Mouse (Mus musculus) testis, postnatal 10 days (tissue): ENCODE measurements at regions not wholly inside any gene's neighbourhood (a gene's known extent, or its start where the extent isn't known, plus 50 kb on each side); places are given as distances from the start of the nearest gene placed in this dataset.
A peak's percentile ranks its signal among the peaks of the same experiment; 100 is the strongest.

Source experiments
- DNase-seq: peaks from one replicate; pipeline ENCODE4 v3.0.0; 2021; ENCODE audit warnings: low spot score

DNA sequence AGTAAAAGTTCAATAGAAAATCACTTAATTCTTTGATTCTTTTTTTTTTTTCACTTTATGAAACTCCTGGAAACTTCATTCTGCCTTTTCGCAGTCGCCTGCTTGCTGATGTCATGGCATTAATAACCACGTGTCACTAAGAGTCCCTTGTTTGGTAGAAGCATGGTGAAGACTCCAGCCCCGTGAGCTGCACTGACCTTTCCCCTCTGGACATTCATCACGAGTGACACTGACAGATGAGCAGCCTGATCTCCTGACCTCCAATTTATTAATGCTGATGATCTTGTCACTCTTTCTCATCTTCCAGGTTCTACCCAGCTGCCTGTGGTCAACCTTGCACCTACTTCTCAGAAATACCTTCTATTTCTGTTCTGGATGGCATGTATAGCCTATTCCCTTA is 867.1 kb upstream of the Slit2 start:
- no peak for DNase-seq

DNA sequence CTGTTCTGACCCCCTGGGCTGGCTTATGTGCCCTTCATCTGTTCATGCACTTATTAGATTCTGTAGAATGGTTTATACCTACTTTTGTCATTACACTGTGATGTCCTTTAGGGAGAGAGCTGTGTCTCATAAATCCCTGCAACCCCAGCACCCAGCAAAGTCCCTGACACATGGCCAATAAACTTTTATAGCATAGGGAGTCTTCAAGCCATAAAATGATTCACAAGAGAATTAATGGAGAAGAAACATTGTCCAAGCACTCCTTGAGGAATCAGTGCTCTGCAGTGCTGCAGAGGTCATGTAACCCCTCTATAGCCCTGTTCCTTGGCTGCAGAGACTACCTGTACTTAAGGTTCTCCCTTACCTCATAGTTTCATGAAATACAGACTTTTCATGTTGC is 887.2 kb upstream of the Slit2 start:
- DNase-seq: no peak

DNA sequence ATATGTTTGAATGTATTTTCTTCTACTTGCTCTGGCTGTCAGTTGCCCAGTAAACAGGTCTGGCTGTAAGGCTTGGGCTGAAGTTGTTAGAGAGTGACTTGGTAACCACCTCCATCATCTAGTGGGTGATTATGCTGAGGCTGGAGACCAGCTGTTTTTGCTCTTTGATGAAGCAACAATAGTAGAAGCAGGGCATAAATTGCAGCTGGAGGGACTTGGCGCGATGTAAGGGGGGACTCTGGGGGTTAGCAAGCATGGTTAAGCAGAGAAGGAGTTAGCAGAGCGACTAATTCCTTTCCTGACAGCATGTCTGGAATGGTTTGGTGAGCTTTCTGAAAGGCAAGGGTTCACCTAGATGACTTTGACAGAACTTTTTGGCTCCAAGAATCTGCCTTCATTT is 930.0 kb upstream of the Slit2 start:
- DNase-seq: no peak

DNA sequence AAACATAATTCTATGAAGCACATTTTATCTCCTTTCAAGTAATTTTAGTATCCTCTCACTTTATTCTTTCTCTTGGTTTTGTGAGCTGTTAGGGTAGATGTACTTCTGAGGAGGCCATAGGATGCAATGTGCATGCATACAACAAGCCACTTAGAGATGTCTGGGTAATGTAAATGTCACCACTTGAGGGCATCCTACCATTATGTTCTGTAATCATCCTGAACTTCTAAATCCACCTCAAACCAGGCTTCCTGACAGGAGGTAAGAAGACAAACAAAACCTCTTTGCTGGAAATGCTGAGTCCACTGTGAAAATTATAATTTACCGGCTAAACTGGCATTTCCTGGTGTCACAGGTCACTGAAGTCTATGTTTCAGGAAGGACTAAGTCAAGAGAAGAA is 946.2 kb upstream of the Slit2 start:
- DNase-seq: no peak

DNA sequence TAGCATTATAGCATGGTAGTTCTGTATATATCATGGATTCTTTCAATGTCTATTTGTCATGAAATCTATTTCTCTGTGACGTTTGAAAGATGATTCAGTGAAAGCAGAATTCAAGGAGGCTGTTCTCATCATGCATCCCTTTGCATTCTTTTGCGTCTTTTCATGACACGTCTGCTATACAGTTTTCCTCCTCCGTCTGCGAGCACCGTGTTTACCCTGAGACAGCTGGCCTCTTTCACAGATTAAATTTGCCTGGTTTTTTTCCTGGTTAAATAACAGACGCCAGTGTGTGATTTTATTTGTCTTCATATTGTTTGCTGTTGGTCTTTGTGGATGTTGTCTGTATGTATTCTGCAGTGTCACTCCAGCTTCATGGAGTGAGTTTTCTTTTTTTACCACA is 948.9 kb upstream of the Slit2 start:
- DNase-seq: no peak

DNA sequence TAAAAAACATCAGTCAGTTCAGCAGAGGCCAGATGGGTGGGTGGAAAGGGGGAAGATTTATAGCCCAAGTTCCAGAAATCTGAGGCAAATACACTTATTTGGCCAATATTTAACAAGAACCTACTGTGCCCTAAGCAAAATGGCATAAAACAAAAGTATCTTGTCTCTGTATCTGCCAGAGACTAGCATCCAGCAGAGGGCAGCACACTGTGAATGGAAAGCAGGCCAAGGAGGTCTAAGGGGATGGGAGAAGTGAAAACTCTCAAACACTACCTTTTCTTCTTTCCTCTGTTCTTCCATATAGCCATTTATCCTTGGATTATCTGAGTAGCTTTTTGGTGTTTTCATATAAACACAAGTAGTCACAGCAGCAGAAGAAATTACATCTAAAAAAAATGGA is 968.6 kb upstream of the Slit2 start:
- DNase-seq: peak; percentile 77

DNA sequence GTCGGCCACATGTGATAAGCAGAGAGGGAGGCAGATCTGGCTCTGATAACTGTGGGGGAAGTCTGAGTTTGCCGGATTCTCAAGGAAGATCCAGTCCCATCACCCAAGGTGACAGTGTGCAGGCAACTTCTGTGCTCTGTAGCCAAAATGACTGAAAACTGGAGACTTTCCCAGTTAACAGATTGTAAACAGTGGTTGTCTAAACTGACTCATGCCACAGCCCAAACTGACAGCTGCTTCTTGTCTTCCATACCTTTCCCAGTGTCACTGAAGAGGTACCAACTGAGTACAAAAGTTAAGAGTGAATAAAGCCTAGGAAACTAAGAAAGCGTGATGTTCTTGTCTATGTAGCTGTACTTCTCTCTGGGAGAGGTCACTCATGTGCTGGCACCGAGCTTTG is 990.4 kb upstream of the Slit2 start:
- DNase-seq: no peak

DNA sequence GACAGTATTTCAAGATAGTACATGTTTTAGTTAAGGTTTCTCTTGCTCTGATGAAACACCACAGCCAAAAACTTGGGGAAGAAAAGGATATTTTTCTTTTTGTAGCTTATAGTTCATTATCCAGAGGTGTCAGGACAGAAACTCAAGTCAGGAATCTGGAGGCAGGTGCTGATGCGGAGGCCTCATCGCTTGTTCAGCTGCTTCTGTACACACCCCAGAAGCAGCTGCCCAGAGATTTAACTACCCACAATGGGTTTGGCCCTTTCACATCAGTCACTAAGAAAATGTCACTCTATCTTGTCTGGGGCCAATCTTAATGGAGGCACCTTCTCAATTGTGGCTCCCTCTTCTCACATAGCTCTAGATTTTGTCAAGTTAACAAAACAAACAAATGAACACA is 996.4 kb upstream of the Slit2 start:
- no peak for DNase-seq

DNA sequence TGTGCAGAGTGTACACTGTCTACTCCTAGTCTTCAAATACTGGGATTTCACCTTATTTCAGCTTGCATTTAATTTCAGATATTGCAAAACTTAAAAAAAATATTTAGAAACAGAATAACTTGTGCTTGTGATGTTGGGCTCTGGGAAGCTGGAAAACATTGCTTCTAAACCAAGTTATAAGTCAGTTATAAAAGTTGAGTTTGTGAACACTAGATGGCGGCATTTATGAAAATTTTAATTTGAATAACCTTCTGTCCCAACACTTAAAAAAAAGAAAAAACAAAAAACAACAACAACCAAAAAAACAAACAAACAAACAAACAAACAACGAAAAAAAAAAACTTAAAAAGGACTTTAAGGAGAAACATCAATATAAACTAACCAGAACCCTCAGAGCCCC is 1002.6 kb upstream of the Slit2 start:
- DNase-seq: no peak

DNA sequence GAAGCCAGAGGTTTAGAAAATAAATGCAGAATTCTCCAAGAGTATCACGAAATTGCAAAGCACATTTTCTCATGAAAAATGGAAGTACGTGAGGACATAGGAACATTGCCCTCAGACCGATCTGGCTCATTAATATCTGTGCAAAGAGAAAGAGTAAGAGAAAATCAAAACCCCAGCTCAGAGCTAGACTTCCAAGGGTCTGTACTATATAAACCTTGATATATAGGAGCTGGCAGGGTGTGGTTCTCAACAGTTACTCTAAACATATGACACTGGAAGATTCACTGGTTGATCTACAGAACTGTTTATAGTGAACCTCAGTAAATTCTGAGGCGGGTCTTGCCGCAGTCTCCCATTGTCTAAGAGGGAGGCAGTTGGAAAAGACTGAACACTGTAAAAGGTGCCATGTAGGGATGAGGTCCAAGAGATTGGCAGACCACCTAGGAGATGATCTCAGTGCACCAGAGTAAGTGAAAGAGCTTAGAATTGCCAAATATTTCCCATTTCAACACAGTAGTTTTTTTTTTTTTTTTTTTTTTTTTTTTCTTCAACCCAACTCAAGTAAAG is 1014.0 kb upstream of the Slit2 start:
- DNase-seq: no peak

DNA sequence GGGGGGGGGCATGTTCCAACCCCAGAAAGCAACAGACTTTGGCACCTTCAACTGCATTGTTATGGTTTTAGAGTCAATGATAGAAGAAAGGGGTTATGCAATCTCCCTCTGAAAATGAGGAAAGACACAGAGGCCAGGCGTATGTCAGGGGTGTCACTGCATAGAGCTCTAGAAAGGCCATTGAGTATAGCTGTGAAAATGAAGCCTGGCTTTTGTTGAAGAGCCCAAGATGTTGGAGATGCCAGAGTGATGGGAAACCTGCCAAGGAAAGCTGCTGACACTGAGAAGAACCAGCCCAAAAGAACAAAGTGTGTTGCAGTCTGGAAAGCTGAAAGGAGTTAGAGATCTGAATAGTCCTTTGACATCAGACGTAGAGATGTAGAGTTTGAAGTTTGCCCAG is 1022.2 kb upstream of the Slit2 start:
- no peak for DNase-seq

DNA sequence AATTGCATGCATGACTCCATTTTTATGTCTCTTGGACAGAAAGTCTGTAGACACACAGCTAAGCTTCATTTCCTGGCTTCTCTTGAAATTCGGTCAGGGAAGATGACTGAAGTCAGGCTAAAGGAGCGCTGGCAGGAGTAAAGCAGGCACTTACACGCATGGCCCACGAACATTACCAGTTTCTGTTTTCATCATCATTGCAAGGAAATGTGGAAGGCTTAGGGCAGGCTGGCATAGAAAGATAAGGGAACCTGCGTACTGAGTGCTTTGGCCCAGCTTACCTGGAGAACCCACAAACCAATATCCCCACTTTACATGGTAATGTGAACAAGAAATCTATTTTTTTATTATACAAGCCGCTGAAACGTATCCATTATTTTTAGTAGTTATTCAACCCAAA is 1056.6 kb upstream of the Slit2 start:
- DNase-seq: no peak

DNA sequence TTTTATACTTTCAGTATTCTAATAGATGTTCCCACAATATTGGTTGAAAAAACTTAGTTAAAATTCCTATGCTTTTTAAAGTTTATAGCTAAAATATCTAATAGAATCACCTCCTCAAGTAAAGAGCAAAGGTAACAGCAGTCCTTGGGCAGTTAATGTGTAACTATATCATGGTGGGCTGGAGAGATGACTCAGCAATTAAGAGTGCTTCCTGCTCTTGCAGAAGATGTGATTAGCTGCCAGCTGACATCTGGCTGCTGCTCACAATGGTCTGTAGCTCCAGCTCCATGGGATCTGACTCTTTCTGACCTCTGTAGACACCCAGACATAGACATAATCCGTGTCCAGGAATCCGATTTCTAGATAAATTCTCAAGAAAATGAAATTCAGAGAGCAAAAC is 1044.5 kb upstream of the Lcorl start:
- no peak for DNase-seq

DNA sequence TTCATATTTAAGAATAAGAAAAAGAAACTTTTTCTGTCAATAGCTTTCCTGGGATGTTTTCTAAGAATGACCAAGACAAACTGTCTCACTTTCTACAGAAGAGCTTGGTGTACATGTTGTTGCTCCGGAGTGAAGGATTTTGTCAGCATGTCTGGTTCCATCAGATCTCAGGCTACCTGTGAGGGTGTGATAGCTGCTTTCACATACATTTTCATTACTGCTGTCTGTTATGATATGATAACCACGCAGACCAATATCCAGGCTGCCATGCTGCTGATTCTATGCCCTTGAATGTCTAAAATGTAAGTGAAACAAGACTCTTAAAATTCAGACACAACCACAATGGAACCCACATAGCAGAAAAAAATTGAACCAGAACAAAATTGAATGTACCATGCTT is 1036.6 kb upstream of the Lcorl start:
- no peak for DNase-seq

DNA sequence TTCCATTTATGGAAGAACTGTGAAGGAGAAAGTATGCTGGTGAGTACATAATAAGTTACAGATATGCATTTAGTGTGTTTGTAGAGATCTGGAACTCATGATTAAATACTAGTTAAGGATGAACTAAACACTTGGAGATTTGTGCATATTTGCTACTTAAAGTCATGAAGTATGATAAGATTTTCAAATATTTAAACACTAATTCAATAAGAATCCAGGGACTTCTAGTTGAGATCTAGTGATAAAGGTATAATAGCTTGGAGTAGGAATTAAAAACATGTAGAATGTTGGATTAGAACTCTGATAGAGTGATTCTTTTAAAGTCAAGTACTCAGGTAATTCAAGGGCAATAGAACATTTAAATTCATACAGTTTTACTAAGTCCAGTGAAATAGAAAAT is 1026.5 kb upstream of the Lcorl start:
- DNase-seq: no peak

DNA sequence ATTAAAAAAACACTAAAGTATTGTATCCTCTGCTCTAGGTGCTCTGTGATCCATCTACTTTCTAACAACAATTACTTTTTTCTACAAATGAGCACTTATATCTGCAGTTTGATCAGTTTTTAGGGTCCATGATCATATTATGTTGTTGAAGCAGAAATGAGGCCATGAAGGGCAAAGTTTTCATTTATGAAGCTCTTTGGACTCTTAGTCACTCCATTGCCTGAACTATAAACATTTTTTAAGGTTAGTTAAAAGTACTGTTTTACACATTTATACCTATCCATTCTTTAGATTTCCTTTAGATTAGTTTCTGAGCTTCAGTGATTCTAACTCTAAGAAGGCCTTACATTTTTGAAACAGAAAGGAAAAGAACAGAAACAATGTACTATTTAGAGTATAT is 999.4 kb upstream of the Lcorl start:
- no peak for DNase-seq

DNA sequence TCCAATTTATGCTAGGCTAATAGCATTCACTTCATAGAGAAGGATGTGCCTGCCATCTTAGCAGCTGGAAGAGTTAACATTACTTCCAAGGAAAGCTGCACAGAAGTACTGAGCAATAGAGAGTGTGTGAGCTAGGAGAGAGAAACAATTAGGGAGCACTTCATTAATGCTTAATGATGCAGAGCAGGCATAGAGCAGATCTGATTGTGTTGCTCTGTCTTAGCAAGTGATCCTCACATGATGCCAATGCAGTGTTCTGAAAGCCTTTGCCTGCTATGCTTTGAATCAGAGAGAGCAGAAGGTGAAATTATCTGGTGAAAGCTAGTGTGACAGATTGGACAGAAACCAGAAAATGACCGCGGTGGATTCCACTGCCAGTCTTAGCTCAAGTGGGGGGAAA is 987.8 kb upstream of the Lcorl start:
- no peak for DNase-seq

DNA sequence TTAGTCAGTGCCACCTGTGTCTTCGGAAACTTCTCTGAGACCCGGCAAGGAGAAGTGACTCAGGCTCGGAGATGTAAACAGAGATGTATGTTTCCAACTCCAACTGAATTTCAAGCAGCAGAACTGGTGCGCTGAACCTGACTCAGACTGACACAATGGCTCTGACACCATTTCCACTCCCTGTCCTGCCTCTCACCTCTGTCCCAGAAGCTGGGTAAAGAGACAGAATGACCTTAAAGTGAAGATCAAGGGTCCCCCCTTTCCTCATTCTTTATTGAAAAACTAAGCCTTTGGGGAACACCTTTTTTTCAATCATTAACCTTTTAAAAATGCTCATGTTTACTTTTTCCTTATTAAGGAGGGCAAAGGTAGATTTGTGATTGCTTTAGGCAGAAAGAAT is 979.4 kb upstream of the Lcorl start:
- DNase-seq: no peak

DNA sequence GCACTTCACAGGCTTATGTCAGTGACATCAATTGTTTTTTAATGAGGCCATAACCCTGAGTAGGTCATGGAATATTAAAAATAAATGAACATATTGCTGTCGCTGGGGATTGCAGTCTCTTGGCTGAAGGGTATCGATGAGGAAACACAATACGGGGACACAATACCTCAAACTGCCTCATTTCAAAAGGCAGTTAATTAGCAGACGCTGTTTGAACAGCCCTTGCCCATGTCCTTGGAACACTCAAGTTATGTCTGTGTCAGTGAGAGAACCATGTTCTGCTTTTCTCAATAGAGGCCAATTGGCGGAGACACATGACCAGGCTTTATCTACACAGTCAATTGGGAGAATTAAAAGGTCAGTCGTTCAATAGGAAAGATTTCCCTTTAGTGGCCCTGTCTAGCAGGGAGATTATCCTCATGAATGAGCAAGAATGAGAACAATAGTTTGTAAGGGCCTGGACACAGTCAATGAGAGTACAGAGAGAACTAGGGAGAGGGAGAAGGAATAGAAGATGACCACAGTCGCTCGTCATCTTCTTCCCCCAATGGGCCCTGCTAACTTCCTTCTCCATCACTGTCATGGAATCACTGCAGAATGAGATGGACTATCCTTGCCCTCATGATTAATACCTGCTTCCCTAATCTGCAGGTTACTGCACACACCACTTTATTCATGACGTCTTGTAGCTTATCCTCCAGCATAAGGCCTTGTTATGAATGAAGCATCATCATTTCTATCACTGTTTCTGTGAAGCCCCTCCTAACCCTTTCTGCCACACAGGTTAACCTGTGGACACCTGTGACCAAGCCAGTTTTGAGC is 973.6 kb upstream of the Lcorl start:
- no peak for DNase-seq

DNA sequence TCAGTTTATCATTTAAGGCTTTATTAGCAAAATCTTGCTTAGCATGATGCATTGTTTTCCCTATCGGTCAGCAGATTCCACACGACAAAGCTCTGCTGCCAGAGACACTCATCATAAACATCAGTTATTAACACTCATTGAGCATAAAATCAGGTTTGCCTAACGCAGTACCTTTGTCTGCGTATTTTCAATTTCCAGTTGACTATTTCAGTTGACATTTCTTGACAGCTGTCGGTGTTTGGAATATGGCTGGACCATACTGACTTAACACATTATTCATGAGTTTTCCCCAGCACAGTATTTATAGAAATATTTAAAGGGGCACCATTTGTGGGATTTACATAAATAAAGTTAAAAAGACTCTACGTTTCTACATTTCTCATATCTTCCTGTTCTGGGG is 972.7 kb upstream of the Lcorl start:
- DNase-seq: no peak

DNA sequence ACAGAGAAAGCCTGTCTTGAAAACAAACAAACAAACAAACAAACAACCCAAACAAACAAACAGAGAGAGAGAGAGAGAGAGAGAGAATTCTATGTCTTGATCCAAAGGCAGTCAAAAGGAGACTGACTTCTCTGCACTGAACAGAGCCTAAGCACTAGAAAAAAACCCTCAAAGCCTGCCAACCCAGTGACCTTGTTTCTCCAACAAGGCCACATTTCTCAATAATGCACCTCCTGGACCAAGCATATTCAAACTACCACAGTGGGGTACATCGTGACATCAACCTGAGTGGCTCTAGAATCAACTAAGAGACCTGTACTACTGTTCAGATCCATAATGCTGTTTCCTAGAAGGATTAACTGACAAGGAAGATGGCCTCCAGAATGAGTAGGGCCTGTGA is 969.0 kb upstream of the Lcorl start:
- DNase-seq: no peak

DNA sequence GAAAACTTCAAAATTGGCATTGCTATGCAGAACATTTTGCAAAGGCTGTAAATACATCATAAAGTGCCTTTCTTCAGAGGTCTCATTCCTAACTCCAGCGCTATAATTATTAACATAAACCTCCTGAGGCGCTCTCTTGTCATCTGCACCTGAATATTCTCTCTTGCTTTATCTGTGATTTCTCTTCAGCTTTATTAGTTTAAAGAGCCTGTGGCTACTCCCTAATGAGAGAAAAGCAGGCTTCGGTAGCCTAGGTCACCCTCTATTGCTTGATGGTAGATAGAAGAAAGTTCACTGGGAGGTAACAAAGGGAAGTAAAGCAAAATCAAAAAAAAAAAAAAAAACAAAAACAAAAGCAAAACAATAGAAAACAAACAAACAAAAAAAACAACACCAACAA is 967.5 kb upstream of the Lcorl start:
- DNase-seq: no peak

DNA sequence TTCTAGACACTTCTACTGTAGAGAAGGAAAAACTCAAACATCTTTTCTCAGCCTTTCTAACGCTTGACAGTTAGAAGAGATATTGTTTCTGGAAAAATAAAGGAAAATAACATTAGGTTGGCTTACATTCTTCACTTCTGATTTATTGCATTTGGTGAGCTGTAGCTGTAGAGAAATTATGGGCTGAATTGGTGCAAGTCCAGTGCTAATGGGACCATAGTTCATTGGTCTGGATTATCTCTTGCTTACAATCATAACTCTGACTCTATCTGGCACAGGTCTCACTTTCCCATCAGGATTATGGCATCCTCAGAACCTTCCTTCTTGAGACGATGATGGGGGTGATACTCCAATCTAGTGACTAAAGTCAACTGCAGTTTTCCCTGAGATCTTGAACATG is 937.7 kb upstream of the Lcorl start:
- no peak for DNase-seq

DNA sequence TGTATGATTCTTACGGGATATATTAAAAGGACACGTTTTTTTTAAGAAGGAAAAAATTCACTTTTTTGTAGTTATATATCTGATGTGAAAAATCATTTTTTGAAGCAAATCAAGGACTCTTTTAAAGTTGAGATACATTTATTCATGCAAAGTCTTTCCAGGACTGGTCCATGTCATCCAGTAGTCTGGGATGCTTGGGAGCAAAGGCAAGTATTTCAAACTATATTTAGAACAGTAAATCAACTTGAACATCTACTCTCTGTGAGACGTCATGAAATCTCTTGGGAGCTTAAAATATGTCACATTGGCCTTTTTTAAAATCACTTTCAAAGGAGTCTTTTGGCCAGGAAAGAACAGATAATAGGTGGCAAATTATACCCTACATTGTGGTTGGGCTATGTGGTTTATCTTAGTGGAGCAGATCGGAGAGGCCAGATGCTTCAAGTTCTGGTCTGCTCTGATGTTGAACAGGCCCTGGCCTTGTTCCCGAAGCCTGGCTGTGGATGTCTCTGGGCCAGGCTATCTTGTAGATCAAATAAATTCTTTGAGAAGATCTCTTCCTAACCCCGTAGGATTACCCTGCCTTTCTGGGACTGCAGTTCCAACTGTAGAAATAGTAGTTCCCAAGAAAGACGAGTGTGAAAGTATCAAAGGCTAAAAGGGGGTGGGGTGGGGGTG is 936.8 kb upstream of the Lcorl start:
- no peak for DNase-seq
